Comparison of ENCODE assay signal across 13 mouse cellular contexts in genomic region chr2:7734097-7734730, GRCm38 (mm10).
DNase-seq lines count a peak whose midpoint lies in the region; ATAC-seq lines count a peak whose summit lies in the region.
"Had no signal": no experiment of that assay in that cellular context is flagged by ENCODE, and none has a peak within 500 bp of the region (broad histone marks: within the 10 kb centered on the region; RNA-seq: fewer than 3 reads in every experiment).

No protein-coding gene starts in this region.

- ATAC-seq in CD4-positive, CD25-positive, alpha-beta regulatory T cell, adult 4 months = no peak

- peak; percentile 75 for DNase-seq in left cerebral cortex, adult 11 months (ENCODE audit: low spot score)
- no peak for DNase-seq in left cerebral cortex, postnatal 4 days
- DNase-seq in layer of hippocampus, adult 11-12 months (ENCODE audit: low spot score) = peak; percentile 45
- DNase-seq in left cerebral cortex, postnatal 14 days (ENCODE audit: low spot score in 2 of 2) = peak; percentile 79 to 92
- DNase-seq in right cerebral cortex, postnatal 4 days = peak; percentile 46
- DNase-seq in embryo, embryonic 11 days = no peak
- no peak for DNase-seq in embryo, embryonic 10.5 days (ENCODE audit: low spot score)
- DNase-seq: adrenal gland, postnatal 25 days; cerebellum, adult 9-11 months; gastrocnemius, postnatal 36 days; kidney, adult 18-20 months; thymus, postnatal 14 days had no signal

- intact Hi-C loops in left cerebral cortex, postnatal 4 days (cut with DNase I) = loop anchor here (5.0 to 10.0 kb wide), 2 partner anchors 117 to 869 kb away; no protein-coding TSS in a partner anchor
- intact Hi-C loops in left cerebral cortex, postnatal 14 days (cut with DNase I) = loop anchor here (10.0 kb wide), 1 partner anchor 291 kb away; no protein-coding TSS in a partner anchor

Comparison
In these comparisons a context has a peak if more than half of its experiments do, and no peak if none do; other contexts are left out.
1. DNase-seq: peak in left cerebral cortex, adult 11 months (single experiment), layer of hippocampus, adult 11-12 months (single experiment), left cerebral cortex, postnatal 14 days (2 of 2) and right cerebral cortex, postnatal 4 days (single experiment); none in left cerebral cortex, postnatal 4 days (single experiment), embryo, embryonic 11 days (single experiment) and embryo, embryonic 10.5 days (single experiment).